Mouse (Mus musculus): Measurements from ENCODE around the gene Smyd4. TPM values are rescaled to one million over a fixed set of nuclear protein-coding genes. Genes with fewer than 3 reads are reported as not detected.

The Smyd4 gene
- 1 to 10 TPM; 6.1 to 6.6 TPM for total RNA-seq (2021)
- long read RNA-seq, experiment 1, partial matches to known transcripts = 0 of 9 reads
- long read RNA-seq, experiment 1, other reads (novel, unspliced or antisense) = 6 of 9 reads
- long read RNA-seq, experiment 2, partial matches to known transcripts = 1 of 7 reads
- long read RNA-seq, experiment 2, other reads (novel, unspliced or antisense) = 3 of 7 reads

GRCm38 (mm10) chr11:75348199-75348889 lies at the start of gene Smyd4, which contains the start of gene Rpa1:
Gene Smyd4, plus strand, starts transcription at chr11:75348433.
Gene Rpa1, minus strand, starts transcription at chr11:75348324.
- DNase-seq = peak; percentile 91

DNA sequence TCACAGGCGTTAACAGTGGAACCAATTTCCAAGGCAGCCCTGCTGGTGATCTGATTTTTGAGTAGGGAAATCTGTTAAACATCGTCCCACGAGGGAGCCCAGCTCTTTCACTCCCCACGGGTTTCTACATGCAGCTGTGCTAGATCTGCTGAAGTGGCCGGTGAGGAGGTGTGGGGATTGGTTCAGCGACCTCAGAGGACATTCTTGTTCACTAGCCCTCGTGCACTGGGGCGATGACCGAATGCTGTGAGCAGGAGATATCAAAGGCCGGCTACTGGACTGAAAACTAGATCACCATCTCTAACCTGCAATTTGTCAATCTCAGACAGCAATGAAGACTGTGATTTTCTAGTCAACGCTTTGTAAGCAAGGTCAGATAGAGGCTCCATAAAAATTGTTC lies 49.7 kb upstream of the Smyd4 start:
- no peak for DNase-seq

DNA sequence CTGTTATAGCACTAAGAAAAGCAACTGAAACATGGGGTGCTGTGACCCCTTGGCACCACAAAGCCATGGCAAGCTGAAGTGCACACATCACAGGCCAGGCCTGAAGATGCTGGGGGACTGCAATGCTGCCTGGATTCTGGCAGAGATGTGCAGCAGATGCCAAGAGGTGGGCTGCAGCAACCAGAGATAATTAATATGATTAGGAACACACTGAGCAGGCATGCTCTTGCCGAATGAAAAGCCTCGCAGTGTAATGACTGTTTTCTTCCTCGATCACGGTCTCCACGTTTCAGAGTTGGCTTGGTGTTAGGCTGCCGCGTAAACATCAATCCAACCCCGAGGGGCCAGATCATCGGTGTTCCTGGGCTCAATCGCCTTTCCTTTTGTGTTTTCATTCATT lies 48.4 kb upstream of the Smyd4 start:
- DNase-seq = no peak

DNA sequence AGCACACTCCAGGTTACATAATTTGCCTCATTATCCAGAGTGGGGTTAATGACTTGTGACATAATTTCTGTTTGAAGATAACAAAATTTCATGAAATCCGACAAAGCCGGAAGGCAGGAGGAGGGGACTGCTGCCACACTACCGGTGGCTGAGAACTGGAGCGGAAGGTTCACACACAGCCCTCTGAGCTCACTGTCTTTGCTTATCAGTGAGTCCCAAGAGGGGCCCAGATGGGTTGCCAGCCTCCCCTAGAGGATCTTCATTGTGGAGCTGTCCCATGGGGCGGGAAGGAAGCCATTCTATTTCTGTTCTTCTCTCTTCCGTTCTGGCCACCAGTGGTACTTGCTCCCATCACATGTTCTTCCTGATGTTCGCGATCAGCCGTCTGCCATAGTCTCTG lies 47.3 kb upstream of the Smyd4 start:
- no peak for DNase-seq

GRCm38 (mm10) chr11:75304797-75305196 lies 43.4 kb upstream of the Smyd4 start:
- no peak for DNase-seq

DNA sequence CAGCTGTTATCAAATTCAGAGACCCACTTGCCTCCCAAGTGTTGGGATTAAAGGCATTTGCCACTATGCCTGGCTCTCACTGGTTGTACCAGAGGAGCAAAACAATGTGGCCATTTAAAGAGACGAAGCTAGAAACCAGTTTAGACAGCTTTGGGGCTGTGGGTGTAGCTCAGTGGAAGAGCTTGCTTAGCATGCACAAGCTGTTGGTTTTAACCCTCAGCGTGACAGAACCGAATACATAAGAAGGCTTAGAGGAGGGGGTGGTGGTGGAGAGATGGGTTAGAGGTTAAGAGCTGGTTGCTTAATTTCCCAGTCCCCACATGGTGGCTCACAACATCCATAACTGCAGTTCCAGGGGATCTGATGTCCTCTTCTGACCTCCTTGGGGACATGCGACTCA lies 39.6 kb upstream of the Smyd4 start:
- no peak for DNase-seq

GRCm38 (mm10) chr11:75310813-75311212 lies 37.4 kb upstream of the Smyd4 start:
- DNase-seq = no peak

DNA sequence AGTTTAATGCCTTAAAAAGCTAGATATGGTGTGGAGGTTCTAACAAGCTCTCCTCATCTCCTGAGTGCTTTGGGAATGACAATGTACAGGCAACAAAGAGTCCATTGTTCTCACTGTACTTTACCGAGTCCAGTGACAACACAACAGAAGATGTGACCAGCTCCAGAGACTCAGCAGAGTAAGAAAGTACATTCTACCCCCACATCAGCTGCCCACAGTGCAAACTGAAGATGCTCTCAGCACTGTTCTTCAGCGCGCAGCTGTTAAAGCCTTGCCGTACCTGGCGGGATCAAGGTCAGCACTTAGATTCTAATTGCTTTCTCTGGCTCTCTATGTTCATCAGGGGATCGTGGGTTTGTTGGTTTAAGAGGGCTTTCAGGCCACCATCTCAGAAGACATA lies 36.5 kb upstream of the Smyd4 start:
- no peak for DNase-seq

GRCm38 (mm10) chr11:75313834-75314233 lies 34.4 kb upstream of the Smyd4 start:
- DNase-seq = no peak

DNA sequence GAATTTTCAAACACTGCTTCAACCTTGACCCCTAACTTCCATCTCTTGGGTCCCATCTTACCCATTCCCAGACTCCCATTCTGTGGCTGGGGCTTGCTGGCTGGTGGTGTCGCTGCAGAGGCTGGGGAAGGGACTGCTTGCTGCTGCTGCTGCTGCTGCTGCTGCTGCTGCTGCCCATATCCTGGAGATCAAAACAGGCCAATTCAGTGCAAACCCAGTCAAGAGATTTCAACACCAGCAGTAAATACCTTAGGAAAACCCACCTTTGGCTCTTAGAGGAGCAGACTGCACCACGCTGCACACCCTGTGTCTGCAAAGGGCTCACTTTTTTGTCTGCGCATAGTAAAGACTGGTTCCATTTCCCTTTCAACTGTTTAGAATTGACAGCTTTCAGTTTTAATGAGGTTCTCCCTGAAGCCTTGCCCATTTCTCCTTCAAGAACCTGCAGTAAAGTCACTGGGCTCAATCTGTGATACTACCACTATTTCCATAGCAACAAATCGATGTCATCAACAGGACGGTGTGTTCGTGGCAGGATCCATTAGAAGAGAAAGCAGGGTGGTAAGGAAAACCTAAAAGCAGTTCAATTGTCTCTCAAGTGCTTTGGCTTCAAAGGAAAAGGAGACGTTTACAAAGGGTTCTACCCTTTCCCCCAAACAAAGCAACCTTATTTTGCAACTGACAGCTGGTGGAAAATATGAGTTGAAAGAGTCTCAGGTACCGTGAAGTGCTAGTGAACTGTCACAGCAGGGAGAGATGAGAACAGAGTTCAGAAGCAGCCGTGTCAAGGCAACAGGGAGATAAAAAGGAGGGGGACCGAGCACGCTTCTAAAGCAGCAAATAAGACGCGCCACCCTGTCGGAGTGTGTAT lies 29.6 kb upstream of the Smyd4 start:
- no peak for DNase-seq

GRCm38 (mm10) chr11:75319246-75319645 lies 29.0 kb upstream of the Smyd4 start:
- DNase-seq = no peak

- DNase-seq = no peak
These were observed 24.9 kb upstream of the Smyd4 start for GRCm38 (mm10) chr11:75323326-75323737.

DNA sequence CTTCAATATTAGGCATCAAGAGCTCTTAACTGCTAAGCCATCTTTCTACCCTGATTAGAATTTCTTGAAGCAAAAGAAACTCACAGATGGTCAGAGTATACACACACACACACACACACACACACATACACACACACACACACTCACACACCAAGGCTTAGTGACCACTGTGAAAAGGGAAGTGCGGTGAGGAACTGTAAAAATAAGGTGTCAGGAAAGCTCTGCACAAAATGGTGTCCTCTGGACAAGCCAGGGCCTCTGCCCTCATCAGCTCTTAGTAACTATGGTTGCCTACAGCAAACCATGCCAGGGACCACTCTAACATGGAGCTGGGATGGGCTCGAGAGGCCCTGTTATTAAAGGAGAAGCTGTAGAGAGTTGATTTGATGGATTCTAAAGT lies 23.8 kb upstream of the Smyd4 start:
- DNase-seq = no peak

DNA sequence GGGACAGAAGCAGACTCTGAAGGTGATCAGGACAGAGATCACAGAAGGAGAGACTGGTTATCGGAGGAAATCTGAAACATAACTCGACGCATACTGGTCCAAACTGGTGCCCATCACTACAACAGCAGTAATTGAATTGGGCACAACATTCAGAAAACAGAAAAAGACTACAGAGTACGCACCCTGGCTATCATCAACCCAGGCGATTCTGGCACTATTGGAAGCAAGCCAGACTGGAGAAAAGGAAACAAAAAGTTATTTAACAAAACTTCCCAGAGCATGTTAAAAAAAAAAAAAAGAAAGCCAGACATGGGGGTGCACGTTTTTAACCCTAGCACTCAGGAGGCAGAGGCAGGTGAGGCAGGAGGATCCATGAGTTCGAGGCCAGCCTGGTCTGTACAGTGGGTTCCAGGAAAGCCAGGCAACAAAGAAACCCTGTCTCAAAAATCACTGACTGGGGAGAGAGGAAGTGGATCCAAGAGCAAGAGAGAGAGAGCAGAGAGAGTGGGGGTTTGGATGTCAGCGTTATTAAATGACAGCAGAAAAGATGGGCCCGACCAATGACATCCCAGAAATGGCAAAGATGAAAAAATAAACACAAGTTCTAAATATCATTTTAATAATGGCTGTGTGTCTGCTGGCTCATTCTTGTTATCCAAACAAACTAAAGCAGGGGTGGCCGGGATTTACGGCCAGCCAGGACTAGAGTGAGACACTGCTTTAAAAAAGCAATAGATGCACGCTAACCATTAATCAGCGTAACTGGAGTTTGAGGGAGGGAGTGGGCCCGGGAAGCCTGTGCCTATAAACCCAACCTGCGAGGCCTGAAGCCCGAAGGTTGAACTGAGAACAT lies 22.9 kb upstream of the Smyd4 start:
- DNase-seq = no peak

DNA sequence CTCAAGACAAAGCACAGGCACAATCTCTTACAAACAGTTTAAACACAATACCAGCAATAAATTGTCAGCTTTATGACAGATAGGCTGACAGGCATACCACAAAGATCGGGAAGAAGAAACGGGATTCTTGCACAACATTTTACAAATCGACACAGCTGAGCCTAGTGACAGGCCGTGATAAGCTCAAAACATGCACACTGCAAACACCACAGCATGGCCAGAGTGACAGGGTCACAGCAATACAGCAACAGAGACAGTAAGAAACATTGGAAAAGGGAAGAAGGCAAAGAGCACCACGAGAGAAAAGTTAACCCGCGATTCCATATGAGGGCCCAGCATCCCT lies 22.3 kb upstream of the Smyd4 start:
- no peak for DNase-seq

DNA sequence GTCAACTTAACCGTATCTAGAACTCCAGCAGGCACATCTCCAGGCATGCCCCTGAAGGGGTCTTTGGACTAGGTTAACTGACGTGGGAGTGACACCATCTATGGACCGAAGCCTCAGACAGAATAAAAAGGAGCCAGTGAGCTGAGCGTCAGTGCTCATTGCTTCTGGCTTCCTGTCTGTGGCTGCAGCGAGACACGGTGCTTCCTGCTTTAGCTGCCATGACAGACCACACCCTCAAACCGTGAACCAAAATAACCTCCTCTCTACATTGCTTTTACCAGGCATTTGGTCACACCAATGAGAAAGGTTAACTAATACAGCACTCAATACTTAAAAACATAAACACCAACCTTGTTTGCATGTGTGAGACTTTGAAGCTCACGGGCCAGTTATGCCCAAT lies 11.6 kb upstream of the Smyd4 start:
- DNase-seq = no peak

DNA sequence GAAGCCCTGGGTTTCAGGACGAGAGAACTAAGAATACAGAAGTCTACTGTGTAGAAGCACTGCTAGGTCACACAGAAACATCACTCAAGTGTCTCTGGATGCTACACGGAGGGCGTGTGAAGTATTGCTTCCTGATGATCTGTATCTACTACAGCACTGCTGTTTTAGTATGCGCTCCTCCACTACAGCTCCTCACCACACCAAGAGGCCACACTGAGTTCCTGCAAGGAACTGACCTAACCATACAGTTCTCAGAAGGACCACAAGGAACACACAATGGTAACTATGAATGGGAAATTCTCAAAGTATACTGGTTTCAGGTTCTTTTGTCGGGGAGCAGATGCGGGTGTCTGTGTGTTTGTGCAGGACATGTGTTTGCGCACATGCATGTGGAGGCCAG lies 11.0 kb upstream of the Smyd4 start:
- DNase-seq = no peak

DNA sequence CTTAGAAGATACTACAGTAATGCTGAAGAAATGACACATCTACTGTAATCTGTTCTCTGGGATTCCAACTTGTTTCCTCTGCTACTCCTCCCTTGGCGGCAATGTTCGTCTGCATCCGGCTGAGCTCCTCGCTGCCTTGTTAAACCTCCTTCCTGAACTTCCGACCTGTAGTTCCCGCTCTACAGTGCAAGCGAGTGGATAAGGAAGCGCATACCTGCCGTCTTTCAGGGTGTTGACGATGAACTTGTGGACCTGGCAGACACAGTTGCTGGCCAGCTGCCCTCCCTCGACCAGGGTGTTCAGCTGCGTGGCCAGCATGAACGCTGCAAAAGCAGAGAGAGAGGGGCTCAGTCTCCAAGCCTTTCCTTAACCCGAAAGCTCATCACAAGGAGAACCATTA lies 8.2 kb upstream of the Smyd4 start:
- no peak for DNase-seq

GRCm38 (mm10) chr11:75340698-75341345 lies 7.4 kb upstream of the Smyd4 start:
- no peak for DNase-seq

DNA sequence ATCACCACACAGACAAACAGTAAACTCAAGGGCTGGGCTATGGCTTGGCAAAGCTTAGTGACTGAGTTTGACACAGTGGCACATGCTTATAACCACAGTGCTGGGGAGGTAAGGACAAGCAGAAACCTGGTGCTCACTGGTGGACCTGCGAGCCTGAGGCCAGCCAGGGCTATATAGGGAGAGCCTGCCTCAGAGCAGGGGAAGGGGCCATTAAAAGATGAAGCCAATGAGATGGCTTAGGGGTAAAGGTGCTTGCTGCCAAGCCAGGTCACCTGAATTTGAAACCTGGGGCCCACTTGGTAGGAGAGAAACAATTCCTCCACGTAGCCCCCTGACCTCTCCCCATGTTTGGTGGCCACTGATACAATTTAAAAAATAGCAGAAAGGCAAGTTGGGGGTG lies 5.1 kb upstream of the Smyd4 start:
- no peak for DNase-seq

DNA sequence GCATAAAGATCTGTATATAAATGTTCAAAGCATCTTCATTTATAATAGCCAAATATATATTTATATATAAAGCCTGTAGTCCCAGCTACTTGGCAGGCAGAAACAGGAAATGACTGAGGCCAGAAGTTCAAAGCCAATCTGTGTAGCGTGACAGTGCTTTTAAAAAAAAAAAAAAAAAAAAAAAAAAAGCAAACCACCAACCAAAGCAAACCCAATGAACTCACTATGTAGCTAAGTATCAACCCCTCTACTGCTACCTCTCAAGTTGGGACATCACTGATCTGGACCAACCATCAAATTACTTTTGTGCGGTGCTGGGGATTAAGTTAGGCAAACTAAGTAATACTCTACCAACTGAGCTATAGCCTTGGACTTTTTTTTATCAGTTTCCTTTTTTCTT lies 4.1 kb upstream of the Smyd4 start:
- DNase-seq = no peak

DNA sequence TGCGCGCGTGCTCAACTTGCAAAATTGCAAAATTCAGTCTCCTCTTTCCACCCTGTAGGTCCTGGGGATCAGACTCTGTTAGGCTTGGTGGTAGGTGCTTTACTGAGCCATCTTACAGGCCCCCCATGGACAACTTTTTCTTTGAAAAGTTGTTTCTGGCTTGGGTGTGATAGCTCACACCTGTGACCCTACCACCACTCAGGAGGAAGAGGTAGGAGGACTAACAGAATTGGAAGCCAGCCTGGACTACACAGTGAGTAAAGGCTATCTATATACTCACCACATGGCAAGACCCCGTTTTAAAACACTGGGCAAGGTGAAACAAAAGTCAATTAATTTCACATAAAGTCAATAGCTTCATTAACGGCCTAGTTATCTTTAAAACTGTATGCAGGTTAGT lies 3.5 kb upstream of the Smyd4 start:
- no peak for DNase-seq

Data from gastrocnemius, postnatal 10 days (tissue).